Mouse (Mus musculus): Measurements from ENCODE around the gene Jazf1.

GRCm38 (mm10) chr6:52899574-52900245 lies 168.7 kb downstream of the Jazf1 start:
- TF ChIP-seq POLR2A (IDR thresholded peaks at IDR 0.05; ENCODE audit: low read depth, low read length) (no peak), CTCF (IDR thresholded peaks at IDR 0.05; ENCODE audit: extremely low read depth, insufficient read length, insufficient replicate concordance, low read depth, low read length) (no peak)
